Mouse (Mus musculus) induced T-regulatory cell, adult 2 months (primary cell): ENCODE measurements around the gene Olfr324.

Experiments
- DNase-seq: peaks from one replicate; pipeline ENCODE4 v3.0.0-alpha.2; 2012; ENCODE audit warnings: low read depth

Olfr324 gene

GRCm38 (mm10) chr11:58594814-58595213, at the start of gene Olfr324:
Olfr324 (plus strand) TSS chr11:58595114.
- no peak for DNase-seq

GRCm38 (mm10) chr11:58546322-58546721, 48.6 kb upstream of the Olfr324 start, which contains the start of gene Olfr329-ps:
Olfr329-ps (minus strand) TSS chr11:58546422.
- no peak for DNase-seq

GRCm38 (mm10) chr11:58555536-58555935, 39.4 kb upstream of the Olfr324 start, which contains the start of gene Olfr328:
Olfr328 (minus strand) TSS chr11:58555636.
- no peak for DNase-seq

GRCm38 (mm10) chr11:58570405-58570804, 24.5 kb upstream of the Olfr324 start, which contains the start of gene Olfr224:
Olfr224 (minus strand) TSS chr11:58570553.
- no peak for DNase-seq

GRCm38 (mm10) chr11:58577430-58577829, 17.5 kb upstream of the Olfr324 start, which contains the start of gene Olfr325:
Olfr325 (plus strand) TSS chr11:58577730.
- no peak for DNase-seq

- DNase-seq = no peak
Measured at GRCm38 (mm10) chr11:58578636-58579035, 16.3 kb upstream of the Olfr324 start.

GRCm38 (mm10) chr11:58587898-58588348, 7.0 kb upstream of the Olfr324 start:
- DNase-seq = peak; percentile 29

GRCm38 (mm10) chr11:58588620-58589250, 6.2 kb upstream of the Olfr324 start:
- DNase-seq = no peak

- no peak for DNase-seq
Measured at GRCm38 (mm10) chr11:58597837-58598236, 2.9 kb downstream of the Olfr324 start.

- DNase-seq = no peak
Measured at GRCm38 (mm10) chr11:58602062-58602461, 7.1 kb downstream of the Olfr324 start.

GRCm38 (mm10) chr11:58602800-58603560, 8.1 kb downstream of the Olfr324 start:
- DNase-seq = no peak

- no peak for DNase-seq
Measured at GRCm38 (mm10) chr11:58604688-58605087, 9.8 kb downstream of the Olfr324 start.

GRCm38 (mm10) chr11:58605228-58605627, 10.3 kb downstream of the Olfr324 start:
- DNase-seq = no peak

GRCm38 (mm10) chr11:58606177-58606919, 11.4 kb downstream of the Olfr324 start:
- DNase-seq = no peak

GRCm38 (mm10) chr11:58607030-58607429, 12.1 kb downstream of the Olfr324 start:
- DNase-seq = no peak

- DNase-seq = no peak
Measured at GRCm38 (mm10) chr11:58613359-58613758, 18.4 kb downstream of the Olfr324 start.

- DNase-seq = no peak
Measured at GRCm38 (mm10) chr11:58614526-58614925, 19.6 kb downstream of the Olfr324 start.

GRCm38 (mm10) chr11:58615975-58616374, 21.1 kb downstream of the Olfr324 start, which contains the start of gene 2210407C18Rik:
2210407C18Rik (minus strand) TSS chr11:58616075.
- no peak for DNase-seq

- no peak for DNase-seq
Measured at GRCm38 (mm10) chr11:58618369-58618768, 23.5 kb downstream of the Olfr324 start.

- DNase-seq = no peak
Measured at GRCm38 (mm10) chr11:58618793-58619192, 23.9 kb downstream of the Olfr324 start.

GRCm38 (mm10) chr11:58626146-58626545, 31.2 kb downstream of the Olfr324 start:
- DNase-seq = no peak

GRCm38 (mm10) chr11:58630401-58630800, 35.5 kb downstream of the Olfr324 start, which contains the start of gene Olfr323:
Olfr323 (minus strand) TSS chr11:58630501.
- no peak for DNase-seq
